Comparison of ENCODE assay signal across 10 mouse cellular contexts in genomic region chr3:31309934-31310787, GRCm38 (mm10). TPM values are rescaled to one million over a fixed set of nuclear protein-coding genes. Genes with fewer than 3 reads are reported as not detected.
DNase-seq lines count a peak whose midpoint lies in the region; ATAC-seq lines count a peak whose summit lies in the region.
"Had no signal": no experiment of that assay in that cellular context is flagged by ENCODE, and none has a peak within 500 bp of the region (broad histone marks: within the 10 kb centered on the region; RNA-seq: fewer than 3 reads in every experiment).

Gene Slc7a14 (minus strand): TSS chr3:31310378.

- H3K27me3 ChIP-seq in heart, embryonic 16.5 days (ENCODE audit: control insufficient read depth, insufficient read depth, low read length): peaks cover 35% of the 10 kb centered on the region

- 0 out of 2 replicates have a peak within 1 kb of the TSS, but pooled peaks have one; percentile 4 for H3K4me2 ChIP-seq in heart, embryonic 16.5 days (ENCODE audit: low read depth, low read length)

- no peak within 1 kb of the TSS for H3K9ac ChIP-seq in heart, embryonic 16.5 days (ENCODE audit: low read length)

- H3K36me3 ChIP-seq in heart, embryonic 16.5 days (ENCODE audit: control insufficient read depth, insufficient read depth): no peaks in the 10 kb centered on the region
- H3K36me3 ChIP-seq: G1E had no signal

- intact Hi-C loops in left cerebral cortex, postnatal 4 days (cut with DNase I): no loop called here
- intact Hi-C loops in gastrocnemius, postnatal 36 days (cut with DNase I): no loop called here

- no peaks in the 10 kb centered on the region for H3K4me1 ChIP-seq in heart, embryonic 16.5 days (ENCODE audit: control insufficient read depth, insufficient read depth, low read length)

- peak within 1 kb of the TSS; percentile 0; the same call in 1 of the 2 replicates for H3K4me3 ChIP-seq in heart, embryonic 16.5 days (ENCODE audit: low read length)

- H3K9me3 ChIP-seq in heart, embryonic 16.5 days (replicated peaks; ENCODE audit: control insufficient read depth, low read length): no peaks in the 10 kb centered on the region
- H3K9me3 ChIP-seq: G1E had no signal

- WGBS in heart, embryonic 16.5 days: under 1% methylated on average over 37 of the region's 38 CpGs

- no peak for ATAC-seq in heart, embryonic 16.5 days (replicated peaks; ENCODE audit: extremely low read depth, insufficient read depth, low FRiP score)

- no peak within 1 kb of the TSS for H3K27ac ChIP-seq in heart, embryonic 16.5 days (ENCODE audit: low read length)

- no peak for DNase-seq in heart, adult 8-10 months (ENCODE audit: low spot score)
- peak; percentile 87 to 92 for DNase-seq in cerebellum, postnatal 25 days
- DNase-seq in frontal cortex, postnatal 36 days (ENCODE audit: low spot score in 2 of 2): peak; percentile 77 to 79
- DNase-seq in left cerebral cortex, postnatal 4 days: peak; percentile 83
- peak; percentile 75 for DNase-seq in right cerebral cortex, postnatal 14 days
- DNase-seq in B cell, adult 2 months: no peak
- no peak for DNase-seq in gastrocnemius, postnatal 36 days

RNA-seq across cellular contexts. Expression of gene Slc7a14, which starts in this region (rescaled TPM):
- 0.13 and 0.29 TPM in 2 replicates for polyA plus RNA-seq in heart, embryonic 16.5 days (2015; fragmentation: Nextera tagmentation; extraction: Ambion mirVana)
- total RNA-seq in heart, adult 8-10 months (2022): under 1 TPM in 3 of 4 experiments, not detected in 1; 0.08 to 0.22 (median 0.09) TPM
- 10 to 100 TPM; 28.4 to 31.5 TPM for total RNA-seq in left cerebral cortex, postnatal 4 days (2021)
- total RNA-seq in gastrocnemius, postnatal 36 days (2021): under 1 TPM in 1 of 2 experiments, not detected in 1; 0.10 TPM
- total RNA-seq: hematopoietic stem cell, adult 5-6 weeks had no signal
- polyA plus RNA-seq: G1E had no signal

Comparison
In these comparisons a context has a peak if more than half of its experiments do, and no peak if none do; other contexts are left out.
1. RNA of gene Slc7a14 (total RNA-seq): 28.4 to 31.5 TPM in left cerebral cortex, postnatal 4 days; 0.10 TPM in gastrocnemius, postnatal 36 days and 0.08 to 0.22 TPM in heart, adult 8-10 months; every median in the first group is over 10 times any median in the second.
2. DNase-seq: peak in cerebellum, postnatal 25 days (2 of 2), frontal cortex, postnatal 36 days (2 of 2), left cerebral cortex, postnatal 4 days (single experiment) and right cerebral cortex, postnatal 14 days (single experiment); none in heart, adult 8-10 months (single experiment), B cell, adult 2 months (0 of 2) and gastrocnemius, postnatal 36 days (0 of 2).